Mouse (Mus musculus): ENCODE data around the gene H2-M2.
"Not testable (repeated sequence)": the region's sequence is repeated elsewhere in the genome, so short reads cannot be mapped to it uniquely, and the experiment has no call there.

Gene H2-M2

GRCm38 (mm10) chr17:37483452-37483851, at the start of gene H2-M2:
Gene H2-M2, minus strand, starts transcription at chr17:37483552.
- DNase-seq: no peak

GRCm38 (mm10) chr17:37525427-37525826, 42.1 kb upstream of the H2-M2 start:
- not testable (repeated sequence) for DNase-seq

- not testable (repeated sequence) for DNase-seq
Observed at GRCm38 (mm10) chr17:37524612-37525011, 41.3 kb upstream of the H2-M2 start.

GRCm38 (mm10) chr17:37507730-37508129, 24.4 kb upstream of the H2-M2 start, which contains the start of gene Olfr111:
Gene Olfr111, plus strand, starts transcription at chr17:37508030.
- no peak for DNase-seq

GRCm38 (mm10) chr17:37491930-37492518, 8.7 kb upstream of the H2-M2 start, which contains the start of gene Olfr110:
Gene Olfr110, plus strand, starts transcription at chr17:37492468.
- no peak for DNase-seq

GRCm38 (mm10) chr17:37458616-37459015, 24.7 kb downstream of the H2-M2 start, which contains the start of gene Olfr109:
Gene Olfr109, plus strand, starts transcription at chr17:37458916.
- DNase-seq: no peak

DNA sequence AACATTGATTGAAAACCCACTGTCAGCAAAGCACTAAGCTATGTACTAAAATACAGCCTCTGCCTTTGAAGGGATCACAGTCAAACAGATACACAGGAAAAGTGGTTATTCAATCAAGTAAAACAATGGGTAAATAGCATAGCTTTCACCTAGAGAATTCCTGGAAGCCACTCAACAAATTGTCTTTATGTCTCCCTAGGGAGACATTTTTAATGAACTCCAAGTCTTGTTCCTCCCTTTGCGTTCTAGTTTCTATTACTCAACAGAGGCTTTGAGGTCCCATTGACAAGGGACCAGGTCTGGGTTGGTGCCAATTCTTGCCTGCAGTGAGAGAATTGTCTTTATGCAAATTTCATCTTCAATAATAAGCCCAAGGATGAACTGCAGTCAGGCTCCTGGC, 38.2 kb downstream of the H2-M2 start, which contains the start of gene Olfr108:
Gene Olfr108, plus strand, starts transcription at position 301 of the 400 bp plus-strand sequence.
- no peak for DNase-seq
